Mouse (Mus musculus) frontal cortex, postnatal 25 days (tissue): ENCODE results near the gene Nelfb.
A peak's percentile ranks its signal among the peaks of the same experiment; 100 is the strongest.

ENCODE experiments used
- DNase-seq, 2 experiments: peaks; one replicate each; pipeline ENCODE4 v3.0.0; 2022; ENCODE audit warnings: low spot score in 2 of 2

Nelfb gene

GRCm38 (mm10) chr2:25230581-25230980 lies 19.3 kb upstream of the Nelfb start:
- no peak for DNase-seq

- no peak for DNase-seq
Measured at GRCm38 (mm10) chr2:25229582-25229981, 18.3 kb upstream of the Nelfb start.

DNA sequence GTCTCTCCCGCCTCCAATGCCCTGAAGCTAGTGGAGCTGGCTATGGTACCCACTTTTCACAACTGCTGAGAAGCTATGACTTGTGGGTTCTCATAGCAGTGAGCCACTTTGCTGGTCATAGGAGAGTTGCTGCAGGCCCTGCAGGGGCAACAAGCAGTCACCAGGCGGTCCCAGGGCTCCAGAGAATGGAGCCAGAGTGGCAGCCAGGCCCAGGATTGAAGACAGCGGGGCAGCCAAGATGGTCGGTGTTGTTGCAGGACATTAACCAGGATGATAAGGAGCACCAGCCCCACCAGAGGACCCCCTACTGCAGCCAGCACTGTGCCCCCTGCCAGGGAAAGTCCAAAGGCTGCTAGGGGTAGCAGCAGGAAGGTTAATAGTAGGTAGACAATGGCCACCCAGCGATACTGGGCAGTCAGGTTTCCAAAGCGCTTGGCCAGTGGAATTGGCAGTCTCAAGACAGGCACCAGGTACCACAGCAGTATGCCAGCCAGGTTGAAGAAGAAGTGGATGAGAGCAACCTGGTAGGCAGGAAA lies 17.8 kb upstream of the Nelfb start:
- DNase-seq, result no peak

DNA sequence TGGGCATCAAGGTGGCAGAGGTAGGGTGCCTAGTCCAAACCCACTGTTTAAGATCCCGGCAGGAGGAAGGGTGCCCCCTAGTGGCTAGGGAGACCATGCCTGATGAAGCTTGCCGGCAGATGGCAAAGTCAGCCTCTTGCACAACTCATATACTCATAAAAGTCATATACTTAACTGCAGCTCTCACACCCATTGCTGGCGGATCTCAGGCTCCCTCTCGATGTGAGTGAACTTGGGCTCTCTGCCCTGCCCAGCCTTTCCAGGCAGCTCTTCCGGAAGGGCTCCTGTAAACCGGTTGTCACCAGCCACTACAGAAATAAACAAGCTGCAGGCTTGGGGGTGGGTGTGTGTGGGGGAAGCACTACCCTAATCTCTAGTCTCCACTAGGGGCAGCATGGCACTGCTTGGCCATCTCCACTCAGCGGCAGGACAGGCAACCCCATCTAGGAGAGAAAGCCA lies 17.2 kb upstream of the Nelfb start:
- DNase-seq, result peak; percentile 55 to 69

GRCm38 (mm10) chr2:25227406-25227805 lies 16.1 kb upstream of the Nelfb start:
- DNase-seq, result no peak

GRCm38 (mm10) chr2:25226864-25227263 lies 15.6 kb upstream of the Nelfb start:
- no peak for DNase-seq

GRCm38 (mm10) chr2:25225811-25226379 lies 14.6 kb upstream of the Nelfb start:
- no peak for DNase-seq

GRCm38 (mm10) chr2:25224766-25225752 lies 13.8 kb upstream of the Nelfb start:
- peak; percentile 96 to 99 for DNase-seq

GRCm38 (mm10) chr2:25224492-25224765 lies 13.1 kb upstream of the Nelfb start, which contains the start of gene Tubb4b:
Tubb4b (minus strand) TSS chr2:25224702.
- no peak for DNase-seq

- peak in 1 of 2 experiments; percentile 59 for DNase-seq
Measured at GRCm38 (mm10) chr2:25223681-25224491, 12.6 kb upstream of the Nelfb start.

DNA sequence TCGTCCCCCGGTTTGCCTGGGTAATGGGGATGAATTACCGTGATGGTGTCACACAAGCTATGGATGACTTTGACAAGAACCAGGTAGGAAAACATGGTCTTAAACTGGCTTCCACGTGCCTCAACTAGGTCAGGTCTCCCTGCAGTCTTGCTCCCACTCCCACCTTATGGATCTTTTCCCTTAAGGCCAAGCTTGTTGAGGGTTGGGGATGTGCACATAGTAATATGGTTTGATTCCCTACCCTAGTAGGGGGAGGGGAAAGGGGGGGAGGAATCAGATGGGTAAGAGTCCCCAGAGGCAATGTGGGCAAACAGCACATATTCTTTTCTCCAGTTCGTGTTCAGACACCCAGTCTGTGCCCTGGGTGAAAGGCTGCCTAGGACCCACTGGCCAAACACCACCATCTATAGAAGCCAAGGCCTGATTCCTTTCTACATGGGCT lies 10.1 kb upstream of the Nelfb start:
- DNase-seq, result no peak

DNA sequence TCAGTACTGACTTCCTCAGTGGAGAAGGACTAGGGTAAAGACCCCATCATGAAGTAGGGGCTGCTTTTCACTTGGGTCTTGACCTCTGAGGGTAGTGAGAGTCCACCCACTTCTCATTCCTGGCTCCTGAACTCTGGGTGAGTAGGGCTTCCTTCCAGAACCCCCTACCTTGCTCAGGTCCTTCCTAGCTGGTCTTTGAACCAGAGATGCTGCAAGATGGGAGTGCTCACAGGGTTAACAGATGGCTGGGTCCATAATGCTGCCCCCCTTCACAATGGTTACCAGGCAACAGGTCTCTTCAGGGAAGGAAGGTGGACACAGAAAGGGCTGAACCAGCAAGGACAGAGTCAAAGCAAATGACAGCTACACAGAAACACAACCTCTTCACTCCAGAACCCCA lies 7.2 kb upstream of the Nelfb start, which contains the start of gene Fam166a:
Gene Fam166a (plus strand): TSS at position 301 of the 400 bp plus-strand sequence.
- no peak for DNase-seq

DNA sequence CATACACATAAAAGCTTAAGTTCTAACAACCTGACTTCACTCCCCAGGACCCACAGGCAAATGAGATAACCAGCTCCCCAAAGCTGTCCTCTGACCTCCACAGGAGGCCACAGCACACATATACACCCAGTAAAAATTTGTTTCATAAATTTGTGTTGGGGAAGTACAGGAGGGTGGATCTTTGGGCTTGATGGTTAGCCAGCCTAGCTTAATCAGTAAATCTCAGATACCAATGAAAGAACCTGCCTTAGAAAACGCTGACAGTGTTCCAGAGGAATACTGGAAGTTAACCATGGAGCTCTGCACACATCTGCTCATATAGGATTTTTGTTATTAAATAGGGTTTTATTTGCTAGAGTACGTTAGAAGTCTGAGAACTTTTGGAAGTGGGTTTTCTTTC lies 6.4 kb upstream of the Nelfb start:
- DNase-seq, result no peak

- DNase-seq, result no peak
Measured at GRCm38 (mm10) chr2:25214444-25214843, 3.2 kb upstream of the Nelfb start, which contains the start of gene Stpg3. Stpg3 (minus strand) TSS chr2:25214637.

DNA sequence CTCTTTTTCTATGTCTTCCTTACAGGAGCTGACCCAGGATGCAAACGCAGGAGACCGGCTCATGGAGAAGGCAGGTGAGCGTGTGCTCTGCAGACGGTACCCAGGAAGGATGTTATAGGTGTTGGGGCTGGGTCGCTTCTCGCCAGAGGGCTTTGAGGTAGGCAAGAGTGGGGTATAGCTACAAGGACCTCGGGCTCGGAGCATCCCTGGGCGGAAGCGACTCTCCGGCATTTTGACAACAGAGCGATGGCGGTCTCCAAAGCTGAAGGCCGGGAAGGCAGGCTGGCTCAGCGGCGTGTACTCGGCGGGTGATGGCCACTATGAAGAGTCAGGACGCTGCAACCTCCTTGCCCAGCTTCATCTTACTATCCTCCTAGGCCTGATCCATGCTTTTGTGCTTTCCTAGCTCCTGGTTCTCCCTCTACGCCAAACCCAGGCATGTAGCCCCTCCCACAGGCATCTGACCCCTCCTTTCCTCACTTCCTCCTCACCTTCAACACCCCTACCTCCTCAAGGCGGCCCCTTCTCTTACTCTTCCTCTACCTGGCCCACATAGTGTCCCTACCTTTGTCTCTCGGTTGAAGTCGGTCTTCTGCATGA lies 2.1 kb upstream of the Nelfb start:
- no peak for DNase-seq

DNA sequence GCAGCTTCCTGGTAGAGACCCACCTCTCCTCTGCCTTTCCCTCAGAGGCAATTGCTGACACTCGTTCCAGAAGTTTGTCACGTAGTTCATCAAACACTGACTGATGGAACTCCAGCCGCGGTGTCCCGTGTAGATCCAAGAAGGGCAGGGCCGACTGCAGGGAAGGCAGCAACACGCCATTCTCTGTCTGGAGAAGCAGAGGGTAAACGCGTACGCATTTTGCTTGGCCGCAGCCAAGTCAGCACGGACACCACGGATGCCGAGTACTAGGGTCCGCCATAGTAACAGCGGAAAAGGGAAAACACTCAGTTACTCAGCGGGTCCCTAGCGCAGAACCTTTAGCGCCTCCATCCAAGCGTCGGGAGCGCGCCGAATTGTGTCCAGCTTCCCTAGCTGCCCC lies 603 bp downstream of the Nelfb start:
- no peak for DNase-seq

DNA sequence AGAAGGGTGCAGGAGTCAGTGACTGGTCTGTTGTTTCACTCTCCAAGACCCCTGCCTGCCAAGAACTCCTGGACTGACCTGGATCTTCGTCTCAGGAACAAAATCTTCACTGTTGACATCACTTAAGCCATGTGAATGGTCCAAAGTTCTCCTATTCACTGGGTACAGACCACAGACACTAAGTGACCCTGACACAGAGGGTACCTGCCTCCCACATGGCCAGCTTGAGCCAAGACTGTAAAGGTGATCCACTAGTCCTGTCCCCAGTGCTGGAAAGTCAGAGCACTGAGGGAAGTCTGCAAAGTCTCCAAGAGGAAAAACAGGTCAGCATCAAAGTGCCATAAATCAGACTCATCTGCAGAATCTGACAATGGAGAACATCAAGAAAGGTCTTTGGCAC lies 3.7 kb downstream of the Nelfb start:
- no peak for DNase-seq

GRCm38 (mm10) chr2:25203631-25204214 lies 7.6 kb downstream of the Nelfb start:
- DNase-seq, result no peak

DNA sequence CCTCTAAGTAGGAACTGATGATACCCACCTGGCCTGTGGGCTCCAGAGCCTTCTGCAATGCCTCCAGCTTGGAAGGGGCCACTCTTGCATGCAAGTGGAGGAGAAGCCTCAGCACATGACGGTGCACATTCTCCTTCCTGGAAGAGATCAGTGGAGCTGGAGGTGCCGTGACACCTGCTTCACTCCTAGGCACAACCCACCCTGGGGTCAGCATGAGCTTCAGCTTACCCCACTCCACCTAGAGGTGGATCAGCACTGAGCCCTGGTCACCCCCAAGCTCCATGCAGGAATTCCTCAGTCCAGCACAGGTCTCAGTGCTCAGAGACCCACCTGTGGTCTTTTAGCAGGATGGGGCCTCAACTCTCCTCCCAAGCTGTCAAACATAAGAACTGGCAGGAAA lies 10.7 kb downstream of the Nelfb start:
- DNase-seq, result no peak

GRCm38 (mm10) chr2:25197946-25198345 lies 13.3 kb downstream of the Nelfb start:
- DNase-seq, result no peak

- DNase-seq, result no peak
Measured at GRCm38 (mm10) chr2:25197191-25197590, 14.1 kb downstream of the Nelfb start.
